In the genomic region with DNA sequence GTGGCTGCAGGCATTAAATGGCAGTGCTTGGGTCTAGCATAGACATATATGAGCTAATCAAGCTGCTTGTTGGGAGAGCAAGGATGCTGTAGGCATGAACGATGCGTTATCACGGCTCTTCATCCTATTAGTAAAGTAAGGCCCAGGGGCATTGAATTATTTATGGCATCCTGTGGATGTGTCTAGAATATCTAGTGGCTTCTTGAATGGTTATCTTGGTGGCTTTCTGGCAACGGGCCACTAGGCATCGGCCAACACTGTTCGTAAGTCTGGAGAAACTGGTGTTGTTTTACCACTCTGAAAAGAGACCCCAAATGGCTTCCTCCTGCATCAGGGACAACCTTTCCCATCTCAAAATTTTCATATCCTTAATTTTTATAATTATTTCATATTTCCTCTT, we compare ENCODE assay signal across 27 mouse cellular contexts. TPM values are rescaled to one million over a fixed set of nuclear protein-coding genes. Genes with fewer than 3 reads are reported as not detected.
DNase-seq lines count a peak whose midpoint lies in the region; ATAC-seq lines count a peak whose summit lies in the region.
"Had no signal": no experiment of that assay in that cellular context is flagged by ENCODE, and none has a peak within 500 bp of the region (broad histone marks: within the 10 kb centered on the region; RNA-seq: fewer than 3 reads in every experiment).

No protein-coding gene starts in this region.

- ATAC-seq in forebrain, embryonic 16.5 days = 0 out of 2 replicates have a peak, but pooled peaks have one; percentile 11
- ATAC-seq in forebrain, embryonic 15.5 days (replicated peaks) = no peak
- ATAC-seq in midbrain, embryonic 14.5 days (ENCODE audit: low FRiP score, low TSS enrichment) = peak; percentile 17; the same call in 1 of the 2 replicates
- peak; percentile 41; the same call in 1 of the 2 replicates for ATAC-seq in neural tube, embryonic 13.5 days (ENCODE audit: low read depth)
- ATAC-seq: CD4-positive, CD25-positive, alpha-beta regulatory T cell, adult 4 months; intestine, postnatal 0 days had no signal

- no peak overlapping the region for H3K27ac ChIP-seq in forebrain, embryonic 16.5 days (ENCODE audit: low read length)
- no peak overlapping the region for H3K27ac ChIP-seq in forebrain, embryonic 15.5 days (replicated peaks)
- peak overlapping the region; percentile 8; the same call in 1 of the 2 replicates for H3K27ac ChIP-seq in midbrain, embryonic 14.5 days (replicated peaks; ENCODE audit: low read depth, low read length)
- H3K27ac ChIP-seq in neural tube, embryonic 13.5 days (replicated peaks) = no peak overlapping the region
- H3K27ac ChIP-seq: heart, embryonic 10.5 days; heart, embryonic 15.5 days; limb, embryonic 12.5 days; liver, embryonic 15.5 days; stomach, embryonic 15.5 days had no signal

- no peaks in the 10 kb centered on the region for H3K36me3 ChIP-seq in forebrain, embryonic 16.5 days (ENCODE audit: control insufficient read depth, insufficient read depth)
- H3K36me3 ChIP-seq in forebrain, embryonic 15.5 days = no peaks in the 10 kb centered on the region
- no peaks in the 10 kb centered on the region for H3K36me3 ChIP-seq in midbrain, embryonic 14.5 days (ENCODE audit: control insufficient read depth, insufficient read depth, low read length)
- H3K36me3 ChIP-seq in neural tube, embryonic 13.5 days = no peaks in the 10 kb centered on the region
- H3K36me3 ChIP-seq: heart, embryonic 10.5 days; heart, embryonic 15.5 days; limb, embryonic 12.5 days; liver, embryonic 15.5 days; stomach, embryonic 15.5 days had no signal

- no peaks in the 10 kb centered on the region for H3K27me3 ChIP-seq in forebrain, embryonic 16.5 days (replicated peaks; ENCODE audit: control insufficient read depth, insufficient read depth, low read length)
- no peaks in the 10 kb centered on the region for H3K27me3 ChIP-seq in forebrain, embryonic 15.5 days
- H3K27me3 ChIP-seq in midbrain, embryonic 14.5 days (ENCODE audit: control insufficient read depth, insufficient read depth, low read length) = no peaks in the 10 kb centered on the region
- H3K27me3 ChIP-seq in neural tube, embryonic 13.5 days = peaks cover 2% of the 10 kb centered on the region; the same call in 1 of the 2 replicates
- H3K27me3 ChIP-seq: heart, embryonic 15.5 days; limb, embryonic 12.5 days; stomach, embryonic 15.5 days had no signal

- H3K4me3 ChIP-seq in forebrain, embryonic 16.5 days (replicated peaks; ENCODE audit: low read length) = no peak overlapping the region
- H3K4me3 ChIP-seq in forebrain, embryonic 15.5 days = no peak overlapping the region
- H3K4me3 ChIP-seq in midbrain, embryonic 14.5 days (replicated peaks; ENCODE audit: low read depth, low read length) = no peak overlapping the region
- H3K4me3 ChIP-seq in neural tube, embryonic 13.5 days = no peak overlapping the region
- H3K4me3 ChIP-seq: heart, embryonic 10.5 days; heart, embryonic 15.5 days; limb, embryonic 12.5 days; liver, embryonic 15.5 days; stomach, embryonic 15.5 days had no signal

- no peak overlapping the region for H3K9ac ChIP-seq in forebrain, embryonic 16.5 days (replicated peaks; ENCODE audit: low read depth, low read length)
- no peak overlapping the region for H3K9ac ChIP-seq in forebrain, embryonic 15.5 days (replicated peaks)
- H3K9ac ChIP-seq in midbrain, embryonic 14.5 days (replicated peaks; ENCODE audit: low read length) = no peak overlapping the region
- no peak overlapping the region for H3K9ac ChIP-seq in neural tube, embryonic 13.5 days
- H3K9ac ChIP-seq: heart, embryonic 15.5 days; limb, embryonic 12.5 days; liver, embryonic 15.5 days; lung, embryonic 14.5 days; stomach, embryonic 15.5 days had no signal

- peak; percentile 13 for DNase-seq in left cerebral cortex, postnatal 4 days
- DNase-seq in left cerebral cortex, postnatal 25 days (ENCODE audit: low spot score in 2 of 2) = no peak
- peak; percentile 78 for DNase-seq in midbrain, embryonic 14.5 days
- DNase-seq in urinary bladder, postnatal 4 days (ENCODE audit: low spot score in 2 of 2) = no peak
- DNase-seq in heart, adult 9 months (ENCODE audit: low spot score in 2 of 2) = no peak
- DNase-seq: adrenal gland, postnatal 36 days; gastrocnemius, postnatal 14 days; kidney, postnatal 10 days; lung, embryonic 14.5 days; lung, postnatal 14 days; thymus, postnatal 4 days had no signal

- 33% methylated on average over 6 of the region's 6 CpGs for WGBS in forebrain, embryonic 16.5 days
- 44% methylated on average over 6 of the region's 6 CpGs for WGBS in forebrain, embryonic 15.5 days
- 32% methylated on average over 6 of the region's 6 CpGs for WGBS in midbrain, embryonic 14.5 days
- 35% methylated on average over 6 of the region's 6 CpGs for WGBS in neural tube, embryonic 13.5 days

- H3K9me3 ChIP-seq in forebrain, embryonic 16.5 days (ENCODE audit: control insufficient read depth, low read length) = no peaks in the 10 kb centered on the region
- H3K9me3 ChIP-seq in forebrain, embryonic 15.5 days = no peaks in the 10 kb centered on the region
- H3K9me3 ChIP-seq in midbrain, embryonic 14.5 days (ENCODE audit: control insufficient read depth, low read length) = no peaks in the 10 kb centered on the region
- H3K9me3 ChIP-seq in neural tube, embryonic 13.5 days = no peaks in the 10 kb centered on the region
- H3K9me3 ChIP-seq: heart, embryonic 10.5 days; heart, embryonic 15.5 days; limb, embryonic 12.5 days; liver, embryonic 15.5 days; stomach, embryonic 15.5 days had no signal

- peaks cover 16% of the 10 kb centered on the region for H3K4me1 ChIP-seq in forebrain, embryonic 16.5 days (replicated peaks; ENCODE audit: control insufficient read depth, insufficient read depth, low read length)
- H3K4me1 ChIP-seq in forebrain, embryonic 15.5 days = peaks cover 24% of the 10 kb centered on the region
- H3K4me1 ChIP-seq in midbrain, embryonic 14.5 days (ENCODE audit: control insufficient read depth, insufficient read depth, low read length) = 0 out of 2 replicates have a peak, but pooled peaks cover 19% of the 10 kb centered on the region
- H3K4me1 ChIP-seq in neural tube, embryonic 13.5 days (replicated peaks) = peaks cover 20% of the 10 kb centered on the region
- H3K4me1 ChIP-seq: heart, embryonic 15.5 days; limb, embryonic 12.5 days; liver, embryonic 15.5 days; stomach, embryonic 15.5 days had no signal

- H3K4me2 ChIP-seq in forebrain, embryonic 16.5 days (ENCODE audit: low read length) = no peak overlapping the region
- H3K4me2 ChIP-seq in forebrain, embryonic 15.5 days (replicated peaks) = no peak overlapping the region
- H3K4me2 ChIP-seq in midbrain, embryonic 14.5 days (ENCODE audit: low read length) = no peak overlapping the region
- no peak overlapping the region for H3K4me2 ChIP-seq in neural tube, embryonic 13.5 days
- H3K4me2 ChIP-seq: heart, embryonic 15.5 days; limb, embryonic 12.5 days; liver, embryonic 15.5 days; lung, embryonic 14.5 days; stomach, embryonic 15.5 days had no signal

- intact Hi-C loops in left cerebral cortex, postnatal 4 days (cut with DNase I) = no loop called here
- intact Hi-C loops in left cerebral cortex, postnatal 25 days (cut with DNase I) = no loop called here

RNA-seq across cellular contexts. Expression of a gene that starts 33.6 kb away (rescaled TPM):
- 2.0 and 3.3 TPM in 2 replicates for polyA plus RNA-seq in forebrain, embryonic 16.5 days (2015; fragmentation: Nextera tagmentation; extraction: Ambion mirVana)
- polyA plus RNA-seq in forebrain, embryonic 15.5 days (2015; fragmentation: Nextera tagmentation; extraction: Ambion mirVana) = 1.5 and 2.4 TPM in 2 replicates
- 1 to 10 TPM; 3.3 to 5.4 TPM for total RNA-seq in left cerebral cortex, postnatal 4 days (2021)
- total RNA-seq in left cerebral cortex, postnatal 25 days (2021) = 10 to 100 TPM in 1 of 2 experiments, 1 to 10 TPM in 1; 4.3 to 14.2 TPM
- polyA plus RNA-seq in midbrain, embryonic 14.5 days (2014; fragmentation: Nextera tagmentation; extraction: Ambion mirVana) = 3.5 and 4.3 TPM in 2 replicates
- 0.22 TPM in 1 of 2 replicates, not detected in the other for polyA plus RNA-seq in neural tube, embryonic 13.5 days (2015; fragmentation: Nextera tagmentation; extraction: Ambion mirVana)
- total RNA-seq: adrenal gland, adult 18-20 months; adrenal gland, postnatal 36 days; gastrocnemius, postnatal 14 days; granulocyte monocyte progenitor cell, adult 5-6 weeks; heart, postnatal 25 days; liver, adult 2 months; neutrophil, adult 5-6 weeks had no signal
- polyA plus RNA-seq: CD4-positive, CD25-positive, alpha-beta regulatory T cell, adult 4 months; embryonic facial prominence, embryonic 11.5 days; heart, embryonic 10.5 days; heart, embryonic 15.5 days; intestine, postnatal 0 days; limb, embryonic 12.5 days; liver, adult 2 months; liver, embryonic 15.5 days; lung, embryonic 14.5 days; stomach, embryonic 15.5 days had no signal

Comparison
In these comparisons a context has a peak if more than half of its experiments do, and no peak if none do; other contexts are left out.
1. DNase-seq: peak in left cerebral cortex, postnatal 4 days (single experiment) and midbrain, embryonic 14.5 days (single experiment); none in left cerebral cortex, postnatal 25 days (0 of 2), urinary bladder, postnatal 4 days (0 of 2) and heart, adult 9 months (0 of 2).